Mouse (Mus musculus) activated CD4-positive, CD25-positive, alpha-beta regulatory T cell (primary cell): ENCODE measurements around the gene Fam227a. TPM values are rescaled to one million over a fixed set of nuclear protein-coding genes. Genes with fewer than 3 reads are reported as not detected.

Experiments used
- polyA plus RNA-seq, 2 experiments: library from polyadenylated mRNA; unstranded; fragments of 100-300 nt; shearing (Covaris generic); gene quantifications; one replicate each; pipeline ENCODE4 v1.2.1; 2017

Fam227a gene
- under 1 TPM; 0.06 to 0.53 TPM for polyA plus RNA-seq

GRCm38 (mm10) chr15:79658531-79659375 lies at the start of gene Fam227a, which contains the start of gene Cby1:
TSS of gene Fam227a (minus strand) at chr15:79658956.
TSS of gene Cby1 (plus strand) at chr15:79659199.

GRCm38 (mm10) chr15:79690426-79691022 lies 31.8 kb upstream of the Fam227a start, which contains the start of gene Gtpbp1:
TSS of gene Gtpbp1 (plus strand) at chr15:79690845.

GRCm38 (mm10) chr15:79687646-79688267 lies 29.0 kb upstream of the Fam227a start, which contains the start of gene Josd1:
TSS of gene Josd1 (minus strand) at chr15:79687919.

GRCm38 (mm10) chr15:79670249-79670971 lies 11.7 kb upstream of the Fam227a start, which contains the start of gene Tomm22:
TSS of gene Tomm22 (plus strand) at chr15:79670861.

GRCm38 (mm10) chr15:79604990-79605665 lies 53.6 kb downstream of the Fam227a start, which contains the start of gene Dmc1:
TSS of gene Dmc1 (minus strand) at chr15:79605109.

Other genes starting within 250 kb of the Fam227a start
- gene Csnk1e, start 203.4 kb downstream of the Fam227a start, polyA plus RNA-seq: 10 to 100 TPM; 30.0 to 31.2 TPM
- gene Kcnj4, start 153.7 kb downstream of the Fam227a start, polyA plus RNA-seq: not detected
- gene Kdelr3, start 142.5 kb downstream of the Fam227a start, polyA plus RNA-seq: under 1 TPM in 1 of 2 experiments, not detected in 1; 0.57 TPM
- gene Ddx17, start 112.2 kb downstream of the Fam227a start, polyA plus RNA-seq: 10 to 100 TPM; 31.1 to 53.5 TPM
- under 1 TPM; 0.22 to 0.47 TPM for gene Dmc1, start 53.8 kb downstream of the Fam227a start, polyA plus RNA-seq
- gene Cby1, start 243 bp upstream of the Fam227a start, polyA plus RNA-seq: 10 to 100 TPM; 12.4 to 12.5 TPM
- gene Tomm22, start 11.9 kb upstream of the Fam227a start, polyA plus RNA-seq: 100 to 1,000 TPM; 225 to 260 TPM
- gene Josd1, start 29.0 kb upstream of the Fam227a start, polyA plus RNA-seq: 10 to 100 TPM; 18.0 to 24.0 TPM
- gene Gtpbp1, start 31.9 kb upstream of the Fam227a start, polyA plus RNA-seq: 10 to 100 TPM; 78.3 to 90.4 TPM
- gene Sun2, start 83.6 kb upstream of the Fam227a start, polyA plus RNA-seq: 10 to 100 TPM; 64.0 to 69.2 TPM
- gene Dnal4, start 118.9 kb upstream of the Fam227a start, polyA plus RNA-seq: 1 to 10 TPM; 8.6 to 9.9 TPM
- gene Nptxr, start 145.8 kb upstream of the Fam227a start, polyA plus RNA-seq: under 1 TPM; 0.12 to 0.29 TPM
- not detected for gene Npcd, start 175.3 kb upstream of the Fam227a start, polyA plus RNA-seq
- gene Cbx6, start 175.7 kb upstream of the Fam227a start, polyA plus RNA-seq: 10 to 100 TPM; 19.6 to 32.8 TPM
- gene Apobec3, start 232.7 kb upstream of the Fam227a start, polyA plus RNA-seq: 100 to 1,000 TPM; 406 to 436 TPM